Mouse (Mus musculus) G1E (cell line): ENCODE data around the gene Retreg3. TPM values are rescaled to one million over a fixed set of nuclear protein-coding genes. Genes with fewer than 3 reads are reported as not detected.

Experiments used
- ATAC-seq: 2 replicates; pipeline ENCODE4 v1.8.0; 2016; ENCODE audit warnings: mild to moderate bottlenecking; ENCODE audit not compliant: insufficient number of reproducible peaks, poor library complexity, low FRiP score, severe bottlenecking; ENCODE audit errors: extremely low read depth
- DNase-seq: peaks from one replicate; pipeline ENCODE4 v3.0.0; 2012; ENCODE audit warnings: low spot score
- H3K27me3 ChIP-seq: 2 replicates; pipeline ENCODE4 v1.6.1; 2012; ENCODE audit warnings: mild to moderate bottlenecking, low read length, inconsistent platforms; ENCODE audit not compliant: insufficient read depth
- H3K36me3 ChIP-seq: replicated peaks from 2 replicates; pipeline ENCODE3; 2012; ENCODE audit warnings: mild to moderate bottlenecking, inconsistent platforms
- H3K4me1 ChIP-seq: 2 replicates; pipeline ENCODE4 v1.6.1; 2012; ENCODE audit warnings: low read depth, low read length, inconsistent platforms, mixed read lengths; ENCODE audit not compliant: insufficient read depth
- H3K4me3 ChIP-seq: 2 replicates; pipeline ENCODE4 v1.5.1; 2012; ENCODE audit warnings: low read depth, mild to moderate bottlenecking, inconsistent platforms, low read length, moderate library complexity, mixed read lengths
- H3K9me3 ChIP-seq: replicated peaks from 2 replicates; pipeline ENCODE4 v1.6.1; 2012; ENCODE audit warnings: inconsistent platforms
- CTCF ChIP-seq: IDR thresholded peaks from 2 replicates; pipeline ENCODE4 v1.5.1; 2012; ENCODE audit warnings: low read depth, low read length, inconsistent platforms, mixed read lengths
- GATA1 ChIP-seq: IDR thresholded peaks from 2 replicates; pipeline ENCODE4 v1.6.1; 2012; ENCODE audit warnings: borderline replicate concordance, low read length, inconsistent platforms, mixed read lengths
- GATA2 ChIP-seq: IDR thresholded peaks from 2 replicates; pipeline ENCODE4 v1.6.1; 2012; ENCODE audit warnings: low read depth, low read length, inconsistent platforms, borderline replicate concordance
- POLR2AphosphoS5 ChIP-seq: IDR thresholded peaks from 2 replicates; pipeline ENCODE4 v1.6.1; 2012; ENCODE audit warnings: low read depth, low read length, inconsistent platforms; ENCODE audit not compliant: insufficient replicate concordance
- TAL1 ChIP-seq: conservative IDR thresholded peaks from 2 replicates; pipeline ENCODE4 v1.6.1; 2012; ENCODE audit warnings: low read depth, low read length, inconsistent platforms, mixed read lengths
- polyA plus RNA-seq: library from polyadenylated mRNA; stranded (reverse); fragments of >175 nt; gene quantifications from 2 replicates; pipeline ENCODE4 v1.2.3, GENCODE M21; 2012
- total RNA-seq, 2 experiments: library from RNA; stranded (forward) in 1 of 2; stranded (reverse) in 1 of 2; fragments of 200-1000 nt in 1 of 2; fragments of >200 nt in 1 of 2; fragmentation: Nextera tagmentation in 1 of 2; gene quantifications; 2 replicates each; pipeline ENCODE4 v1.2.3; 2014 to 2017

Gene Retreg3
- total and polyA plus RNA-seq, 3 experiments: 9.4 to 43.2 (median 13.4) TPM

GRCm38 (mm10) chr11:101058726-101059125, 61.0 kb downstream of the Retreg3 start:
- peaks cover 51% of the 10 kb centered on the region for H3K4me1 ChIP-seq
- TF ChIP-seq GATA1 (no peak), TAL1 (no peak), POLR2AphosphoS5 (no peak), CTCF (no peak), GATA2 (no peak)
- DNase-seq (no peak), ATAC-seq (no peak)
- no peaks in the 10 kb centered on the region; the same call in 1 of the 2 replicates for H3K9me3 ChIP-seq
- H3K4me3 ChIP-seq: no peak overlapping the region
- H3K27me3 ChIP-seq: no peaks in the 10 kb centered on the region
- H3K36me3 ChIP-seq: peaks cover 97% of the 10 kb centered on the region

- Histone ChIP-seq H3K9me3 (no peaks in the 10 kb centered on the region; the same call in 1 of the 2 replicates), H3K36me3 (peaks cover 97% of the 10 kb centered on the region), H3K4me3 (no peak overlapping the region), H3K4me1 (peaks cover 47% of the 10 kb centered on the region), H3K27me3 (no peaks in the 10 kb centered on the region)
- peak; percentile 67 for DNase-seq
- no peak for ATAC-seq
- TF ChIP-seq CTCF (peak; percentile 39; the same call in 1 of the 2 replicates), POLR2AphosphoS5 (no peak)
Observed at GRCm38 (mm10) chr11:101057860-101058259, 61.8 kb downstream of the Retreg3 start.

GRCm38 (mm10) chr11:101056885-101057284, 62.8 kb downstream of the Retreg3 start:
- peaks cover 39% of the 10 kb centered on the region for H3K4me1 ChIP-seq
- no peaks in the 10 kb centered on the region; the same call in 1 of the 2 replicates for H3K9me3 ChIP-seq
- no peak overlapping the region for H3K4me3 ChIP-seq
- no peak for ATAC-seq
- no peak for DNase-seq
- H3K27me3 ChIP-seq: no peaks in the 10 kb centered on the region
- peaks cover 97% of the 10 kb centered on the region for H3K36me3 ChIP-seq
- TF ChIP-seq POLR2AphosphoS5 (no peak), CTCF (no peak), GATA2 (no peak), GATA1 (no peak), TAL1 (no peak)

- Histone ChIP-seq H3K36me3 (peaks cover 99% of the 10 kb centered on the region), H3K9me3 (no peaks in the 10 kb centered on the region; the same call in 1 of the 2 replicates), H3K4me3 (no peak overlapping the region), H3K4me1 (peaks cover 35% of the 10 kb centered on the region), H3K27me3 (no peaks in the 10 kb centered on the region)
- TF ChIP-seq CTCF (no peak), POLR2AphosphoS5 (no peak), TAL1 (no peak), GATA1 (no peak), GATA2 (no peak)
- ATAC-seq: no peak
- DNase-seq: no peak
Observed at GRCm38 (mm10) chr11:101055418-101055817, 64.3 kb downstream of the Retreg3 start.

- Histone ChIP-seq H3K36me3 (peaks cover 99% of the 10 kb centered on the region), H3K9me3 (no peaks in the 10 kb centered on the region; the same call in 1 of the 2 replicates), H3K4me3 (no peak overlapping the region), H3K27me3 (no peaks in the 10 kb centered on the region), H3K4me1 (peaks cover 32% of the 10 kb centered on the region)
- no peak for TF ChIP-seq POLR2AphosphoS5
- TF ChIP-seq GATA1: no peak
- TF ChIP-seq GATA2: no peak
- TF ChIP-seq TAL1: no peak
- TF ChIP-seq CTCF: no peak
- no peak for ATAC-seq
- DNase-seq: no peak
Observed at GRCm38 (mm10) chr11:101053974-101054373, 65.7 kb downstream of the Retreg3 start.

- TF ChIP-seq GATA1: no peak
- no peak for TF ChIP-seq TAL1
- no peak for TF ChIP-seq GATA2
- no peak for TF ChIP-seq POLR2AphosphoS5
- no peak for TF ChIP-seq CTCF
- no peak for ATAC-seq
- Histone ChIP-seq H3K27me3 (no peaks in the 10 kb centered on the region), H3K4me1 (peaks cover 24% of the 10 kb centered on the region), H3K4me3 (no peak overlapping the region), H3K36me3 (peaks cover 98% of the 10 kb centered on the region), H3K9me3 (no peaks in the 10 kb centered on the region; the same call in 1 of the 2 replicates)
- DNase-seq: no peak
Observed at GRCm38 (mm10) chr11:101052751-101053473, 66.8 kb downstream of the Retreg3 start.
